Mouse (Mus musculus): ENCODE measurements around the gene Cryba1.
"Not testable (repeated sequence)": the region's sequence is repeated elsewhere in the genome, so short reads cannot be mapped to it uniquely, and the experiment has no call there.

The Cryba1 gene

GRCm38 (mm10) chr11:77725183-77725582, at the start of gene Cryba1:
Gene Cryba1 (minus strand): TSS chr11:77725283.
- no peak for DNase-seq (ENCODE audit: low spot score in 2 of 2)

GRCm38 (mm10) chr11:77771879-77772713, 47.0 kb upstream of the Cryba1 start:
- DNase-seq (ENCODE audit: low spot score in 2 of 2): no peak

GRCm38 (mm10) chr11:77770346-77770745, 45.3 kb upstream of the Cryba1 start:
- DNase-seq (ENCODE audit: low spot score in 2 of 2): no peak

GRCm38 (mm10) chr11:77769496-77769895, 44.4 kb upstream of the Cryba1 start:
- DNase-seq (ENCODE audit: low spot score in 2 of 2): no peak

GRCm38 (mm10) chr11:77766351-77767001, 41.4 kb upstream of the Cryba1 start:
- DNase-seq (ENCODE audit: low spot score in 2 of 2): no peak

GRCm38 (mm10) chr11:77765459-77765777, 40.3 kb upstream of the Cryba1 start:
- DNase-seq (ENCODE audit: low spot score in 2 of 2): no peak

- no peak for DNase-seq (ENCODE audit: low spot score in 2 of 2)
These were observed 39.8 kb upstream of the Cryba1 start for GRCm38 (mm10) chr11:77764694-77765458.

- DNase-seq (ENCODE audit: low spot score in 2 of 2): no peak
These were observed 38.7 kb upstream of the Cryba1 start for GRCm38 (mm10) chr11:77763673-77764340.

- peak; percentile 44 to 66 for DNase-seq (ENCODE audit: low spot score in 2 of 2)
These were observed 37.9 kb upstream of the Cryba1 start, which contains the start of gene Myo18a for GRCm38 (mm10) chr11:77762783-77763672. Gene Myo18a (plus strand): TSS chr11:77763246.

- DNase-seq (ENCODE audit: low spot score in 2 of 2): no peak
These were observed 34.9 kb upstream of the Cryba1 start for GRCm38 (mm10) chr11:77760031-77760430.

- no peak for DNase-seq (ENCODE audit: low spot score in 2 of 2)
These were observed 28.4 kb upstream of the Cryba1 start for GRCm38 (mm10) chr11:77753469-77753868.

- no peak for DNase-seq (ENCODE audit: low spot score in 2 of 2)
These were observed 27.4 kb upstream of the Cryba1 start for GRCm38 (mm10) chr11:77752525-77752924.

GRCm38 (mm10) chr11:77748996-77749395, 23.9 kb upstream of the Cryba1 start:
- DNase-seq (ENCODE audit: low spot score in 2 of 2): no peak

GRCm38 (mm10) chr11:77747103-77747502, 22.0 kb upstream of the Cryba1 start:
- not testable (repeated sequence) for DNase-seq (ENCODE audit: low spot score in 2 of 2)

- no peak for DNase-seq (ENCODE audit: low spot score in 2 of 2)
These were observed 21.6 kb upstream of the Cryba1 start for GRCm38 (mm10) chr11:77746652-77747051.

GRCm38 (mm10) chr11:77743966-77744365, 18.9 kb upstream of the Cryba1 start:
- DNase-seq (ENCODE audit: low spot score in 2 of 2): no peak

GRCm38 (mm10) chr11:77738555-77738954, 13.5 kb upstream of the Cryba1 start:
- no peak for DNase-seq (ENCODE audit: low spot score in 2 of 2)

- peak; percentile 40 to 83 for DNase-seq (ENCODE audit: low spot score in 2 of 2)
These were observed 12.2 kb upstream of the Cryba1 start for GRCm38 (mm10) chr11:77737289-77737688.

GRCm38 (mm10) chr11:77728587-77728986, 3.5 kb upstream of the Cryba1 start:
- DNase-seq (ENCODE audit: low spot score in 2 of 2): no peak

GRCm38 (mm10) chr11:77724766-77725165, 317 bp downstream of the Cryba1 start:
- DNase-seq (ENCODE audit: low spot score in 2 of 2): no peak

- no peak for DNase-seq (ENCODE audit: low spot score in 2 of 2)
These were observed 3.7 kb downstream of the Cryba1 start for GRCm38 (mm10) chr11:77721389-77721788.
